Mouse (Mus musculus) CH12.LX (cell line): ENCODE data around the gene Col23a1.
"Not testable (repeated sequence)": the region's sequence is repeated elsewhere in the genome, so short reads cannot be mapped to it uniquely, and the experiment has no call there.

ENCODE experiments used
- CTCF ChIP-seq, 2 experiments: IDR thresholded peaks in 1 of 2; conservative IDR thresholded peaks in 1 of 2; 2 replicates each; pipeline ENCODE4 v1.5.1; 2011 to 2012; ENCODE audit warnings: low read depth in 2 of 2, low read length in 2 of 2, improper control_type of control experiment in 1 of 2, inconsistent platforms in 1 of 2, mild to moderate bottlenecking in 1 of 2, moderate library complexity in 1 of 2
- EP300 ChIP-seq: IDR thresholded peaks from 2 replicates; pipeline ENCODE4 v1.6.1; 2011; ENCODE audit warnings: low read length, improper control_type of control experiment
- MXI1 ChIP-seq: IDR thresholded peaks from 2 replicates; pipeline ENCODE4 v1.6.1; 2011; ENCODE audit warnings: mild to moderate bottlenecking, low read depth, low read length, improper control_type of control experiment
- POLR2A ChIP-seq: IDR thresholded peaks from 2 replicates; pipeline ENCODE4 v1.6.1; 2011; ENCODE audit warnings: low read depth, mild to moderate bottlenecking, improper control_type of control experiment, low read length
- RAD21 ChIP-seq: IDR thresholded peaks from 2 replicates; pipeline ENCODE4 v1.6.1; 2011; ENCODE audit warnings: low read depth, mild to moderate bottlenecking, low read length, improper control_type of control experiment, moderate library complexity
- ZMIZ1 ChIP-seq: IDR thresholded peaks from 2 replicates; pipeline ENCODE4 v1.6.1; 2012; ENCODE audit warnings: low read depth, mild to moderate bottlenecking, inconsistent platforms, low read length, improper control_type of control experiment
- ZNF384 ChIP-seq: IDR thresholded peaks from 2 replicates; pipeline ENCODE4 v1.6.1; 2012; ENCODE audit warnings: low read depth, low read length, improper control_type of control experiment, inconsistent platforms

- not testable (repeated sequence) for TF ChIP-seq CTCF (conservative IDR thresholded peaks at IDR 0.05 in 1 of 2, IDR thresholded peaks at IDR 0.05 in 1 of 2; ENCODE audit: low read depth in 2 of 2, low read length in 2 of 2); ZNF384; POLR2A; ZMIZ1; RAD21; EP300; MXI1
Measured at GRCm38 (mm10) chr11:51633200-51633599, 343.5 kb downstream of the Col23a1 start.
